Mouse (Mus musculus): Measurements from ENCODE around the gene Kalrn. TPM values are rescaled to one million over a fixed set of nuclear protein-coding genes. Genes with fewer than 3 reads are reported as not detected.
"Not testable (repeated sequence)": the region's sequence is repeated elsewhere in the genome, so short reads cannot be mapped to it uniquely, and the experiment has no call there.

Kalrn gene
- total RNA-seq, 2 experiments from 2014 or later: 478 to 544 TPM

DNA sequence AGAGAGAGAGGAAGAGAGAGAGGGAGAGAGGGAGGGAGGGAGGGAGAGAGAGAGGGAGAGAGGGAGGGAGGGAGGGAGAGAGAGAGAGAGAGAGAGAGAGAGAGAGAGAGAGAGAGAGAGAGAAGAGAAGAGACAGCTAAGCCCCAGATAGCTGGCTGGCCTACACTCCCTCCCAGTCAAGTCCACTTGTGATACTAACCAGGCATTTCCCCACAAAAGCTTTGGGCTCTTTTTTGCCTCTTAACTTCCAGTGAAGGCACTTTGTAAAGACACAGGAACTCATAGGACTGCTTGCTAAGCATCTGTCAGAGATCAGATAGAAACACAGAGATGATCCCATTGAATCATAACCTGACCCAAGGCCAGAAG, 492.0 kb downstream of the Kalrn start:
- DNase-seq (ENCODE audit: low spot score in 2 of 2); intact Hi-C loops (cut with DNase I): not testable (repeated sequence)

DNA sequence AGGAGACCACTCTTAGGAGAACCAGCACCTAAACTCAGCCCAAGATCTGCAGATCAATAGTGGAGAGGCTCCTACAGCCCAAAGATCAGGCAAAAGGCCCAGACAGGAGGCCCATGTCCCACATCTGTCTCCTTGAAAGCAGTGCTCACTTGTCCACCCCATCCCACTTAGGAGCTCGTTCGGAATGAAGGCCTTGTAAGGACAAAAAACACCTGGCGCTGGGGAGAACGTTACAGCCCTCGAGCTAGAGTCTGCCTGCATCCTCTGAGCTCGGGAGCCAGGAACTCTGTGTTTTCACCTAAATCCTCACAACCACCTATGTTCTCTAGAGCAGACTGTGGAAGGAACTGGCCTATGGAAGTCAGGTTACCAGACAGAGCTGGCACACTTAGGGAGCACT, 492.5 kb downstream of the Kalrn start:
- intact Hi-C loops (cut with DNase I): no loop called here
- DNase-seq (ENCODE audit: low spot score in 2 of 2): peak in 1 of 2 experiments; percentile 27

- intact Hi-C loops (cut with DNase I): loop anchor here (2.0 kb wide), 1 partner anchor 37 kb away; no protein-coding TSS in a partner anchor
- DNase-seq (ENCODE audit: low spot score in 2 of 2): no peak
Measured at GRCm38 (mm10) chr16:34079511-34079910, 493.8 kb downstream of the Kalrn start.

GRCm38 (mm10) chr16:34078732-34079131, 494.6 kb downstream of the Kalrn start:
- intact Hi-C loops (cut with DNase I): loop anchor here (2.0 kb wide), 1 partner anchor 36 kb away; no protein-coding TSS in a partner anchor
- DNase-seq (ENCODE audit: low spot score in 2 of 2): peak; percentile 54 to 85

- intact Hi-C loops (cut with DNase I): no loop called here
- peak in 1 of 2 experiments; percentile 72 for DNase-seq (ENCODE audit: low spot score in 2 of 2)
Measured at GRCm38 (mm10) chr16:34076101-34076500, 497.2 kb downstream of the Kalrn start.

GRCm38 (mm10) chr16:34073930-34074329, 499.4 kb downstream of the Kalrn start:
- intact Hi-C loops (cut with DNase I): no loop called here
- no peak for DNase-seq (ENCODE audit: low spot score in 2 of 2)

DNA sequence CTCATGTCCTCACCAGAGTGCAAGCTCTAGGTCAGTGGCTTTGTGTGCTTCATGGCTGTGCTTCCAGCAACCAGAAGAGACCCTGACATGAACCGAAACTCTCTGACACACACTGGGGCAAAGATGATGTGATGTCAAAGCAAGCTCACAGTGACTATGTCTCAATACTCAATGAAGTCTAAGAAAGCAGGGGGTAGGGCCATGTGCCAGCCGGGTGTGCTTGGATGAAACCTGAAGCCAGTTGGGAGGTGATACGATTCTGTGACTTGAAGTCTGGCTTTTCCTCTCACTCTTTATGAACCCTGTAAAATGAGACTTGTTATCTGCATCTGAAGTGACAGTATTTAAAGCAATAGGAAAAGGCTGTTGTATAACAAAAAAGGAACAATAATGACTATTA, 501.2 kb downstream of the Kalrn start:
- intact Hi-C loops (cut with DNase I): no loop called here
- DNase-seq (ENCODE audit: low spot score in 2 of 2): no peak

DNA sequence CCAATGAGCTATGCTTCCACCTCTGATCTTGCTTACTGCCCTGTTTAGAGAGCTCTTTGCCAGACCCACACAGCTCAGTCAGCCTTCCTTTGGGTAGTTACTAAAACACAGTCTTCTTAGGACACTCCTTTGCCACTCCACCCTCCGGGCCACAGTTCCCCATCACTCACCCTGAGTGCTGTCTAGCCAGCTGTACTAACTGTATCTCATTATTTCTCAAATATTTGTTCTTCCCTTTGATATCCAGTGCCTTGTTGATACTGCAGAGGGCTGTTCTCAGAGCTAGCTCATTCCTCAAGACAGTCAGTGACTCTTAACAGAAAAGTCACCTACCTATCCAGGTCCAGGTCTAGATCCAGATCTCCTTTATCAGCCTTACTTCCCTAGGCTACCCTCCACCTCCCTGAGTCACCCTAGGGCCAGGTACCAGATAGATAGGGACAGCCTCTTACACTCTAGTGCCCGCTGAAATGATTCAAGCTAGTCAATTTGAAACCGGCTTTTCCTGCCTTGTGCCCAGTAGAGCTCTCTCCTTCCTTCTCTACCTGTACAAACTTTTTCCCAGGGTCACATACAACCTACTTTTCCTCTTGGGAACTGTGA, 502.0 kb downstream of the Kalrn start:
- no peak for DNase-seq (ENCODE audit: low spot score in 2 of 2)
- intact Hi-C loops (cut with DNase I): no loop called here

- intact Hi-C loops (cut with DNase I): no loop called here
- DNase-seq (ENCODE audit: low spot score in 2 of 2): no peak
Measured at GRCm38 (mm10) chr16:34069481-34069880, 503.9 kb downstream of the Kalrn start.

GRCm38 (mm10) chr16:34066922-34067321, 506.4 kb downstream of the Kalrn start:
- DNase-seq (ENCODE audit: low spot score in 2 of 2): no peak
- intact Hi-C loops (cut with DNase I): no loop called here

DNA sequence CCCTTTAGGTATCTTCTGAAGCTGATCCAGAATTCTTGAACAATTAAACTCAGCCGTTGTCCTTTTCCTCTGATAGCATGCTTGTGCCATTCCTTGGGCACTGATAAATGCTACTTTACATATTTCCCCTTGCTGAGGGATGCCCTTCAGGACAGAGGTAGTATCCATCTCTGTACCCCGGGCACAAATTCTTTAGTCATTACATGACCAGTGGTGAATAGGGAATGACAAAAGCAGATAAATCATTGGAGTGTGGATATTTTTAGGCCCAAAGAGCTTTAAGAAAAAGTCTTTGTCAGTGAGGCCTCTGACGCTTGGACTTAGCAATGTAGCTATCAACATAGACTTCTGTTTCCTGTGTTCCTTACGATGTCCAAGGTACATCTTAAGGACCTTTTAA, 507.0 kb downstream of the Kalrn start:
- intact Hi-C loops (cut with DNase I): no loop called here
- DNase-seq (ENCODE audit: low spot score in 2 of 2): no peak

DNA sequence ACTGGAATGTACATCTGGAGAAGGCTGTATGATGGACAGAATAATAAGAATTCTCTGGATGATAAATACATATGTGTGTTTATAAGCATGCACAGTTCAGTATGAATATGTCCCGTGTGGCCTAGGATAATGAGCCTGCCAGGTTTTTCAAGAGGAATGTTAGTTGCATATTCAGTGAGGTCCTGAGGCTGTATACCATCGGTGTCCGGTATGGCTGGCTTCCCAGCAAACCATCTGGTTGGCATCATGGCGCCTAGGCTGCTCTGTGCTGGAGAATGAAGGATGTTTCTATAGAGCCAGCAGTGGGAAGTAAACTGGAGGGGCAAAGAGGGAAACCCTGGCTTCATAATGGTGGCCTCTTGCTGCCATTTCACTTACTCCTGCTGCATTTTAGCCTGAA, 510.0 kb downstream of the Kalrn start:
- DNase-seq (ENCODE audit: low spot score in 2 of 2): no peak
- intact Hi-C loops (cut with DNase I): no loop called here

- intact Hi-C loops (cut with DNase I): no loop called here
- no peak for DNase-seq (ENCODE audit: low spot score in 2 of 2)
Measured at GRCm38 (mm10) chr16:34061661-34062060, 511.7 kb downstream of the Kalrn start.

DNA sequence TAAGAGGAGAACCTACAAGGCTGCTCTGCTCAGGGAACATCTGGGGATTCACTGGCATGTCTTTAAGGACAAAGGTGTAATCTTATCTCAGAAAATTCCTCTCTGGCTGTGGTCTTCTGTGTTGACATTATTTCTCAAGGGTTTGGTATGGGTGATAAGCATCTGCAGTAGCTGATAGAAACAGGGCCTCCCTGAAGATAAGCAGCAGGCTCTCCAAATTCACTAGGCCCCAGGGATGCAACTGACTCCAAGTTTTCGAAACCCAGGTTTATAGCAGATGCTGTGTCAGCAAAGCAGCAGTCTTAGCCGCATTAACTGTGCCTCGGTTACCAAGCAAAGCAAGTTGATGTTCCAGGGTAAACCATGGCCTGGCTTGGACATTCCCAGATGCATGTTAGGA, 514.7 kb downstream of the Kalrn start:
- no peak for DNase-seq (ENCODE audit: low spot score in 2 of 2)
- intact Hi-C loops (cut with DNase I): no loop called here

DNA sequence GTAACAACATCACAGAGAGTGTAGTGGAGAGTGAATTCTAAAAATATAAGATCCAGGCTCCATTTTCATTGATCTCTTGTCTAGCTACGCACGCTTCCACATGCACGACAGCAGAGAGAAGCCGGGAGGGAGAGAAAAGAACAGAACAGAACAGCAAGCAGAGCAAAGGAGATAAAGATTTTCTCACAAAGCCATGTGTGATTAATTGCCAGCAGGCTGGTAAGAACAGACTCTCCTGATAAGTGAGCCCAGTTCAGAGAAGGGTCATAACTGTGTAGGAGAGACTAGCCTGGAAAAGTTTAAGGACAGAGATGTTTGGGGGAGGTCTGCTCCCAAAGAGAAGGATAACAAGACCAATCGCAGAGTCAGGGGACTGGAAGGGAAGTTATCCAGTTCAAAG, 515.9 kb downstream of the Kalrn start:
- intact Hi-C loops (cut with DNase I): no loop called here
- DNase-seq (ENCODE audit: low spot score in 2 of 2): no peak

DNA sequence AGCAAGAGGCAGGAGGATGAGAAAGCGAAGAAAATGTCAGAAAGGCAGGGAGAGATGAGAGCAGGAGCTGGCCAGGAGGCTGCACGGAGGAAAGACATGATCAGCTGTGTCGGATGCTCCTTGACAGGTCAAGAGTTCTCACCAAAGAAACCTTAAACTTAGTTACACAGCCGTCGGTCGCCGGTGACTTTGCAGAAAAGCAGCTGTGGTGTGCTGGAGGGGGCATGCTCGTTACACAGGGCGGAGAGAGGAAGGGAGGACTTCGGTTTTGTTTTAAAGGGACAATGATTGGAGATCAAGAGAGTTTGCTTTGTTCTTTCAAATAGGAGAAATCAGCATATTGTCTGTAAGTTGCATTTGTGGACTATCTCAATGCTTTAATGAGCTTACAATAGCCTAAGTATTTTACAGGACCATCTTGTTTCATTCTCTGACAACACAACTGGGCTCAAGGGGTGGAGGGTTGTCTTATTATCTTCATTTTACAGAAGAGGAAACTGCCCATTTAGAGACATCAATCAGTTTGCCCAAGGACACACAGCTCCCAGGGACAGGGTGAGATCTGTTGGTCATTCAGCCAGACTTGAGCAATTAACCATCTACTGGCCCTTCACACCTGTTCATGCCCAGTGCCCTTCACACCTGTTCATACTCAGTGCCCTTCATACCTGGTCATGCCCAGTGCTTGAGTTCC, 516.8 kb downstream of the Kalrn start:
- intact Hi-C loops (cut with DNase I): no loop called here
- no peak for DNase-seq (ENCODE audit: low spot score in 2 of 2)

GRCm38 (mm10) chr16:34050090-34050489, 523.2 kb downstream of the Kalrn start:
- intact Hi-C loops (cut with DNase I): no loop called here

DNA sequence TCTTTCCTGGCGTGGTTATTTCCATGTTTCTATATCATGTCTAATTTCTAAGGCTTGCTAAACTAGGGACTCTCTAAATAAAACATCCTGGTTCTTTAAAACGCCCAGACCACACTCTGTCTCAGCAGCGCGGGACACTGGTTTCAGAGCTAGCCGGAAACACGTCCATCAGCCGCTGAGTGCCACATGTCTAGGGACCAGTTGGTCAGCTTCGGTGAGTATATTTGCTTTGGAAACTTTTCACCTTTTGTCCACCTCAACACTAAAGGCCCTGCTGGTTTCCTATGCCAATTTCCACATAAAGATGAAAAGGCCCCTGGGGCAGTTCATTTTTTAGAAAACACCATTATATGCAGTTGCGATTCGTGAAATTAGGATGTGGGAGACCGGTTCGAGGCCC, 524.0 kb downstream of the Kalrn start:
- intact Hi-C loops (cut with DNase I): no loop called here
- no peak for DNase-seq (ENCODE audit: low spot score in 2 of 2)

More at GRCm38 (mm10) chr16:34050090-34050489, 523.2 kb downstream of the Kalrn start:
- no peak for DNase-seq (ENCODE audit: low spot score in 2 of 2)

DNA sequence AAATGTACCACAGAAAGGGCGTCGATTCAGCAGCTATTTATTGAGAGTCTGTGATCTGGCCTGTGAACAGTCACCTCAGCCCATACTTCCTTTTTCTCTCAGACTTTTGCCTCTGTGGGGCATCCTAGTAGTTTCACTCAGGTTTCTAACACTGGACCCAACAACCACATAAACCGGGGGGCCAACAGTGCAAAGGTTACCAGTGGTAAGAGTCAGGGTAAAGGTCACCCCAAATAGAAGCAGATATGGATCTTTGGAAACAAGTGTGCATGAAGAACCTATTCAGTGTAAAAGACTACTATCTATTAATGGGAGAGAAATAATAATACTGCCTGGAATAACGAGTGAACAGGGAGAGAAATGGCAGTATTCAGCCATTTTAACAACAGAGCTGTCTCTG, 525.1 kb downstream of the Kalrn start:
- DNase-seq (ENCODE audit: low spot score in 2 of 2): no peak
- intact Hi-C loops (cut with DNase I): no loop called here

- no peak for DNase-seq (ENCODE audit: low spot score in 2 of 2)
- intact Hi-C loops (cut with DNase I): no loop called here
Measured at GRCm38 (mm10) chr16:34047543-34047942, 525.8 kb downstream of the Kalrn start.

DNA sequence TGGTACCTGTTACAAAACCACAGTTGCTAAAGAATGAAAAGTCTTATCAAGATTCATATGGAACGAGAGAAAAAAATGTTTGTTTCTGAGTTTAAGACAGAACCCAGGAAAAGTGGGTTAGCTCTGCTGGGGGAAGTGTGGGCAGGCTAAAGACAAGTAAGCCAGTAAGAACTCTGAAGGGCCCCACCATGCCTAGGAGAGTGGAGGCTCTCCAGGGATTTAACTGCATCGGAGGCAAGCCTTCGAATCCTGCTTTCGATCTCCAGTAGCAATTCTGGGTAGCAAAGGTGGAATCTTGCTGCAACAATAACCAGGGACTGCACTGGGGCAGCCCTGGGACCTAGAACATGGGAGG, 526.3 kb downstream of the Kalrn start:
- DNase-seq (ENCODE audit: low spot score in 2 of 2): peak in 1 of 2 experiments; percentile 60
- intact Hi-C loops (cut with DNase I): no loop called here
